Mouse (Mus musculus) gastrocnemius, adult 2 months (tissue): ENCODE results near the gene Cd180. TPM values are rescaled to one million over a fixed set of nuclear protein-coding genes. Genes with fewer than 3 reads are reported as not detected.

Experiments used
- DNase-seq: peaks from one replicate; pipeline ENCODE4 v3.0.0; 2022
- H3K27ac ChIP-seq: fragments of 200-600 bp; 2 replicates; pipeline ENCODE4 v1.8.1; 2022; ENCODE audit warnings: mild to moderate bottlenecking
- H3K4me3 ChIP-seq: fragments of 200-600 bp; 2 replicates; pipeline ENCODE4 v1.8.1; 2022; ENCODE audit warnings: mild to moderate bottlenecking, moderate library complexity
- CTCF ChIP-seq: fragments of 200-600 bp; IDR thresholded peaks from 2 replicates; pipeline ENCODE4 v1.8.1; 2022; ENCODE audit warnings: antibody characterized with exemption, mild to moderate bottlenecking, moderate library complexity
- intact Hi-C: fragments of 180-260 bp; cut with DNase I; formaldehyde crosslinking; loops from one replicate; pipeline ENCODE4 v1.15.1; 2025
- total RNA-seq, 2 experiments: library from RNA; stranded (reverse); gene quantifications; 2 replicates each; pipeline ENCODE4 v1.2.3; 2021

Cd180 gene
- total RNA-seq, 2 experiments from 2014 or later = 0.08 to 0.13 TPM

- H3K27ac ChIP-seq = no peak overlapping the region
- intact Hi-C loops = no loop called here
- no peak overlapping the region for H3K4me3 ChIP-seq
- no peak for TF ChIP-seq CTCF
- DNase-seq = no peak
Measured at GRCm38 (mm10) chr13:102689201-102690090, 3.9 kb upstream of the Cd180 start.

GRCm38 (mm10) chr13:102690184-102690583, 3.2 kb upstream of the Cd180 start:
- intact Hi-C loops = no loop called here
- H3K4me3 ChIP-seq = no peak overlapping the region
- TF ChIP-seq CTCF = no peak
- H3K27ac ChIP-seq = no peak overlapping the region
- no peak for DNase-seq

GRCm38 (mm10) chr13:102691408-102692150, 1.8 kb upstream of the Cd180 start:
- no peak for TF ChIP-seq CTCF
- no peak overlapping the region for H3K4me3 ChIP-seq
- intact Hi-C loops = no loop called here
- H3K27ac ChIP-seq = no peak overlapping the region
- no peak for DNase-seq

- intact Hi-C loops = no loop called here
- Histone ChIP-seq H3K27ac (no peak overlapping the region), H3K4me3 (no peak overlapping the region)
- TF ChIP-seq CTCF = no peak
- DNase-seq = no peak
Measured at GRCm38 (mm10) chr13:102694154-102694553, 796 bp downstream of the Cd180 start.

- TF ChIP-seq CTCF = no peak
- Histone ChIP-seq H3K4me3 (no peak overlapping the region), H3K27ac (no peak overlapping the region)
- DNase-seq = no peak
- intact Hi-C loops = no loop called here
Measured at GRCm38 (mm10) chr13:102695121-102695905, 2.0 kb downstream of the Cd180 start.

GRCm38 (mm10) chr13:102698335-102698734, 5.0 kb downstream of the Cd180 start:
- no peak for DNase-seq
- 0 out of 2 replicates have a peak overlapping the region, but pooled peaks have one; percentile 17 for H3K27ac ChIP-seq
- intact Hi-C loops = no loop called here
- peak overlapping the region; percentile 57 for H3K4me3 ChIP-seq
- no peak for TF ChIP-seq CTCF

GRCm38 (mm10) chr13:102698751-102699323, 5.5 kb downstream of the Cd180 start:
- intact Hi-C loops = no loop called here
- no peak for TF ChIP-seq CTCF
- peak; percentile 48 for DNase-seq
- 0 out of 2 replicates have a peak overlapping the region, but pooled peaks have one; percentile 17 for H3K27ac ChIP-seq
- peak overlapping the region; percentile 57 for H3K4me3 ChIP-seq

- no peak for DNase-seq
- Histone ChIP-seq H3K27ac (no peak overlapping the region), H3K4me3 (no peak overlapping the region)
- intact Hi-C loops = no loop called here
- TF ChIP-seq CTCF = no peak
Measured at GRCm38 (mm10) chr13:102700176-102700575, 6.8 kb downstream of the Cd180 start.

GRCm38 (mm10) chr13:102700744-102701143, 7.4 kb downstream of the Cd180 start:
- Histone ChIP-seq H3K4me3 (no peak overlapping the region), H3K27ac (no peak overlapping the region)
- intact Hi-C loops = no loop called here
- TF ChIP-seq CTCF = no peak
- DNase-seq = no peak

GRCm38 (mm10) chr13:102716973-102717372, 23.6 kb downstream of the Cd180 start:
- H3K27ac ChIP-seq = no peak overlapping the region
- no peak overlapping the region for H3K4me3 ChIP-seq
- no peak for TF ChIP-seq CTCF
- intact Hi-C loops = no loop called here
- DNase-seq = no peak

- TF ChIP-seq CTCF = no peak
- H3K4me3 ChIP-seq = no peak overlapping the region
- H3K27ac ChIP-seq = no peak overlapping the region
- intact Hi-C loops = no loop called here
- no peak for DNase-seq
Measured at GRCm38 (mm10) chr13:102725416-102725815, 32.1 kb downstream of the Cd180 start.

GRCm38 (mm10) chr13:102725906-102726305, 32.5 kb downstream of the Cd180 start:
- TF ChIP-seq CTCF = no peak
- intact Hi-C loops = no loop called here
- no peak for DNase-seq
- Histone ChIP-seq H3K4me3 (no peak overlapping the region), H3K27ac (no peak overlapping the region)
